In the genomic region with DNA sequence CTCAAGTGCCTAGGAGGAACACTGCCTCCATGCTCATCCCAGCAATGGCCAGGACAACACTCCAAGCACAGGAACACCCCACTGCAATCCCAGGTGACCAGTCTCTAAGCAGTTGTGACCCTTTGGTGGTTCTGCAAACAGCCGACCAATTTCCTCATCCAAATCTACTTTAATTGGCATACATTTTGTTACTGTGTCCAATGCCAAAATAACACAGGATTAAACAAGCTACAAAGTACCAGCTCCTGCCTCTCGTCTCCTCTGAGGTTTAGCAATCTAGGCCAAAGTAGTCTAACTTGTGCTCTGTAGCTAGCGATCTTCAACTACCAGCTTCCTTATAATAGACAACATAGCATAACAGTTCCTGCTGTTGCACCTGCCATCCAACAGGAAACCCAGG, we compare ENCODE assay signal across 22 mouse cellular contexts. TPM values are rescaled to one million over a fixed set of nuclear protein-coding genes. Genes with fewer than 3 reads are reported as not detected.
A peak's percentile ranks its signal among the peaks of the same experiment; 100 is the strongest.
DNase-seq lines count a peak whose midpoint lies in the region; TF ChIP-seq lines count a peak whose summit lies in the region.
"Had no signal": no experiment of that assay in that cellular context is flagged by ENCODE, and none has a peak within 500 bp of the region (broad histone marks: within the 10 kb centered on the region; RNA-seq: fewer than 3 reads in every experiment).

No protein-coding gene starts in this region.

- TF ChIP-seq CTCF in liver, adult 2 months (IDR thresholded peaks at IDR 0.05; ENCODE audit: low read depth, low read length) = no peak

- no peak overlapping the region for H3K27ac ChIP-seq in liver, adult 2 months (replicated peaks; ENCODE audit: insufficient read depth, low read depth, low read length)

- H3K27me3 ChIP-seq in liver, adult 2 months (ENCODE audit: control insufficient read depth, insufficient read depth, low read length) = no peaks in the 10 kb centered on the region
- H3K27me3 ChIP-seq: Patski had no signal

- no peak overlapping the region for H3K9ac ChIP-seq in liver, adult 2 months (ENCODE audit: low read depth, low read length)

- DNase-seq in liver, adult 2 months (ENCODE audit: extremely low read depth, low read depth, low spot score) = peak; percentile 68
- DNase-seq in liver (no peak), adipocyte (ENCODE audit: low spot score) (peak; percentile 68)
- DNase-seq in adrenal gland, adult 8-10 months = no peak
- DNase-seq: adrenal gland, adult 2 months; adrenal gland, postnatal 10 days; adrenal gland, postnatal 14 days; adrenal gland, postnatal 25 days; adrenal gland, postnatal 36 days; B cell, adult 2 months; cerebellum, adult 11 months; cerebellum, adult 11-12 months; cerebellum, adult 18-20 months; cerebellum, adult 2 months; cerebellum, adult 8-10 months had no signal

- 0 out of 2 replicates have a peak, but pooled peaks cover 2% of the 10 kb centered on the region for H3K4me1 ChIP-seq in liver, adult 2 months (ENCODE audit: control insufficient read depth, insufficient read depth, low read length)

- no peak overlapping the region for H3K4me3 ChIP-seq in liver, adult 2 months (ENCODE audit: insufficient read depth, low read depth, low read length)

- H3K36me3 ChIP-seq in liver, adult 2 months (ENCODE audit: control insufficient read depth, insufficient read depth, low read length) = no peaks in the 10 kb centered on the region
- H3K36me3 ChIP-seq: G1E had no signal

- H3K79me2 ChIP-seq in liver, adult 2 months (ENCODE audit: control insufficient read depth, insufficient read depth, low read length) = no peaks in the 10 kb centered on the region

- TF ChIP-seq POLR2A in liver, adult 2 months (IDR thresholded peaks at IDR 0.05; ENCODE audit: extremely low read depth, insufficient read depth, low read length) = no peak

- 22% methylated on average over 3 of the region's 3 CpGs for WGBS in liver, adult 2 months

RNA-seq across cellular contexts. Expression of gene Dio3, which starts 10.6 kb away (rescaled TPM):
- 0.09 and 0.40 TPM in 2 replicates for total RNA-seq in liver, adult 2 months (2014; rRNA removed)
- 0.13 and 0.22 TPM in 2 replicates for polyA plus RNA-seq in liver, adult 2 months (2012; rRNA removed)
- total RNA-seq in adrenal gland, adult 8-10 months (2022) = 1 to 10 TPM in 2 of 4 experiments, under 1 TPM in 2; 0.23 to 3.6 (median 1.9) TPM
- total RNA-seq: CH12.LX, MEL had no signal
- polyA plus RNA-seq: activated CD4-positive, CD25-positive, alpha-beta regulatory T cell, adult 4 months; C2C12; CD4-positive, CD25-positive, alpha-beta regulatory T cell, adult 4 months; G1E had no signal

Comparison
In these comparisons a context has a peak if more than half of its experiments do, and no peak if none do; other contexts are left out.
1. DNase-seq: peak in liver, adult 2 months (single experiment) and adipocyte (single experiment); none in liver (single experiment) and adrenal gland, adult 8-10 months (single experiment).